Mouse (Mus musculus) spleen, postnatal 10 days (tissue): ENCODE measurements around the gene Asxl1.

Experiments
- DNase-seq, 2 experiments: peaks; one replicate each; pipeline ENCODE4 v3.0.0; 2021 to 2022; ENCODE audit warnings: low spot score in 2 of 2

Asxl1 gene

GRCm38 (mm10) chr2:153443434-153444240 is 98.0 kb downstream of the Asxl1 start:
- peak; percentile 26 to 35 for DNase-seq

- peak; percentile 39 to 57 for DNase-seq
Observed at GRCm38 (mm10) chr2:153444254-153445136, 98.9 kb downstream of the Asxl1 start.

GRCm38 (mm10) chr2:153445137-153446016 is 99.7 kb downstream of the Asxl1 start:
- peak; percentile 39 to 53 for DNase-seq

DNA sequence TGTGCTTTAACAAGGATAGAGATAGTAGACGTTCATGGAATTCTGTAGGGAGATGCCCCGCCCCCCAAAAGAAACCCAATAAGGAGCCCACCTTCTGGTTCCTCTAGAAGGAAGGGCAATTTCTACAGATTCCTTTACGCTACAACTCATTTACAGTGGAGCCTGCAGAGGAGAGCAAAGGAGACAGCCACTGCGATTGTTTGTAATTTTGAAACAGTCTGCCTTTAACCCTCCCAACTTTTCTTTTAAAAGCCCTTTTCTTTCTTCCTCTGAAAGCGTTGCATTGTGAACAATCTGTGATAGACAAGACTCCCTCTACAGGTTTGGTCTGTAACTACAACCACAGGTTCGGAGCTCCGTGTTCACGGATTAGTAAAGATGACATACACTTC is 100.4 kb downstream of the Asxl1 start:
- peak in 1 of 2 experiments; percentile 48 for DNase-seq

GRCm38 (mm10) chr2:153446476-153446875 is 100.8 kb downstream of the Asxl1 start:
- DNase-seq, result no peak

- DNase-seq, result no peak
Observed at GRCm38 (mm10) chr2:153447719-153448118, 102.1 kb downstream of the Asxl1 start.

- no peak for DNase-seq
Observed at GRCm38 (mm10) chr2:153448519-153448918, 102.9 kb downstream of the Asxl1 start.
